Mouse (Mus musculus) embryonic facial prominence, embryonic 13.5 days (tissue): Measurements from ENCODE around the gene Wdr64. TPM values are rescaled to one million over a fixed set of nuclear protein-coding genes. Genes with fewer than 3 reads are reported as not detected.

ENCODE experiments used
- ATAC-seq: fragments of 200-750 bp; cut with Nextera tagmentation; 2 replicates; pipeline ENCODE4 v1.8.0; 2017; ENCODE audit warnings: low read depth; ENCODE audit not compliant: insufficient number of reproducible peaks, insufficient read depth, low FRiP score, low TSS enrichment
- H3K27ac ChIP-seq: fragments of 300-500 bp; sonication (generic); 2 replicates; pipeline ENCODE4 v1.5.1; 2015; ENCODE audit warnings: moderate library complexity, mild to moderate bottlenecking, inconsistent platforms
- H3K27me3 ChIP-seq: fragments of 300-500 bp; sonication (generic); 2 replicates; pipeline ENCODE4 v1.6.1; 2015; ENCODE audit warnings: mild to moderate bottlenecking, inconsistent platforms
- H3K36me3 ChIP-seq: fragments of 300-500 bp; sonication (generic); 2 replicates; pipeline ENCODE4 v1.6.1; 2015; ENCODE audit warnings: mild to moderate bottlenecking, inconsistent platforms
- H3K4me1 ChIP-seq: fragments of 300-500 bp; sonication (generic); 2 replicates; pipeline ENCODE4 v1.6.1; 2015; ENCODE audit warnings: inconsistent platforms
- H3K4me2 ChIP-seq: fragments of 300-500 bp; sonication (generic); 2 replicates; pipeline ENCODE4 v1.6.1; 2015; ENCODE audit warnings: moderate library complexity, mild to moderate bottlenecking, inconsistent platforms
- H3K4me3 ChIP-seq: fragments of 300-500 bp; sonication (generic); 2 replicates; pipeline ENCODE4 v1.5.1; 2015; ENCODE audit warnings: mild to moderate bottlenecking, inconsistent platforms
- H3K9ac ChIP-seq: fragments of 300-500 bp; sonication (generic); 2 replicates; pipeline ENCODE4 v1.6.1; 2015; ENCODE audit warnings: mild to moderate bottlenecking, inconsistent platforms
- H3K9me3 ChIP-seq: fragments of 300-500 bp; sonication (generic); 2 replicates; pipeline ENCODE4 v1.6.1; 2016; ENCODE audit warnings: inconsistent platforms
- WGBS: fragments of 180-500 bp; shearing (Covaris S2); methylation state at CpG from one replicate; pipeline ENCODE4 v1.1.7; 2015; ENCODE audit warnings: mixed read lengths; 5-methylcytosine and 5-hydroxymethylcytosine counted together
- polyA plus RNA-seq: library from polyadenylated mRNA; unstranded; fragments of >200 nt; fragmentation: Nextera tagmentation; extraction: Ambion mirVana; gene quantifications from 2 replicates; pipeline ENCODE4 v1.2.1, GENCODE M21; 2015

Wdr64 gene
- polyA plus RNA-seq, 1 experiment from 2014 or later = not detected

GRCm38 (mm10) chr1:175725771-175726170, 27.4 kb downstream of the Wdr64 start:
- no peak for ATAC-seq
- WGBS = 50% methylated on average over 7 of the region's 7 CpGs
- Histone ChIP-seq H3K4me3 (no peak overlapping the region), H3K4me2 (no peak overlapping the region), H3K4me1 (no peaks in the 10 kb centered on the region), H3K27me3 (no peaks in the 10 kb centered on the region), H3K9me3 (no peaks in the 10 kb centered on the region), H3K9ac (no peak overlapping the region), H3K36me3 (no peaks in the 10 kb centered on the region), H3K27ac (no peak overlapping the region)

GRCm38 (mm10) chr1:175754576-175755364, 56.4 kb downstream of the Wdr64 start:
- H3K9me3 ChIP-seq = no peaks in the 10 kb centered on the region
- no peaks in the 10 kb centered on the region for H3K27me3 ChIP-seq
- H3K27ac ChIP-seq = no peak overlapping the region
- 72% methylated on average over 10 of the region's 10 CpGs for WGBS
- H3K4me1 ChIP-seq = no peaks in the 10 kb centered on the region
- no peaks in the 10 kb centered on the region for H3K36me3 ChIP-seq
- H3K4me2 ChIP-seq = no peak overlapping the region
- no peak for ATAC-seq
- H3K4me3 ChIP-seq = no peak overlapping the region
- no peak overlapping the region for H3K9ac ChIP-seq

- Histone ChIP-seq H3K4me3 (no peak overlapping the region), H3K36me3 (no peaks in the 10 kb centered on the region), H3K27me3 (no peaks in the 10 kb centered on the region), H3K4me2 (no peak overlapping the region), H3K27ac (no peak overlapping the region), H3K4me1 (no peaks in the 10 kb centered on the region), H3K9me3 (no peaks in the 10 kb centered on the region), H3K9ac (no peak overlapping the region)
- 74% methylated on average over 2 of the region's 2 CpGs for WGBS
- ATAC-seq = no peak
Measured at GRCm38 (mm10) chr1:175794668-175795067, 96.3 kb downstream of the Wdr64 start.

- Histone ChIP-seq H3K27ac (no peak overlapping the region), H3K27me3 (no peaks in the 10 kb centered on the region), H3K9me3 (no peaks in the 10 kb centered on the region), H3K4me3 (no peak overlapping the region), H3K4me2 (no peak overlapping the region), H3K36me3 (no peaks in the 10 kb centered on the region), H3K4me1 (no peaks in the 10 kb centered on the region), H3K9ac (no peak overlapping the region)
- ATAC-seq = no peak
- 63% methylated on average over 5 of the region's 5 CpGs for WGBS
Measured at GRCm38 (mm10) chr1:175808356-175808755, 110.0 kb downstream of the Wdr64 start.

GRCm38 (mm10) chr1:175811625-175812024, 113.2 kb downstream of the Wdr64 start:
- no peak overlapping the region for H3K4me3 ChIP-seq
- no peaks in the 10 kb centered on the region for H3K36me3 ChIP-seq
- ATAC-seq = no peak
- H3K9ac ChIP-seq = no peak overlapping the region
- H3K4me1 ChIP-seq = no peaks in the 10 kb centered on the region
- H3K27ac ChIP-seq = no peak overlapping the region
- no peaks in the 10 kb centered on the region for H3K27me3 ChIP-seq
- H3K9me3 ChIP-seq = no peaks in the 10 kb centered on the region
- H3K4me2 ChIP-seq = no peak overlapping the region
- 13% methylated on average over 1 of the region's 1 CpGs for WGBS

- Histone ChIP-seq H3K36me3 (no peaks in the 10 kb centered on the region), H3K9me3 (no peaks in the 10 kb centered on the region), H3K4me3 (no peak overlapping the region), H3K4me2 (no peak overlapping the region), H3K9ac (no peak overlapping the region), H3K27ac (no peak overlapping the region), H3K4me1 (no peaks in the 10 kb centered on the region), H3K27me3 (no peaks in the 10 kb centered on the region)
- no peak for ATAC-seq
- WGBS = 61% methylated on average over 9 of the region's 9 CpGs
Measured at GRCm38 (mm10) chr1:175823815-175824438, 125.5 kb downstream of the Wdr64 start.

- H3K4me3 ChIP-seq = no peak overlapping the region
- no peaks in the 10 kb centered on the region for H3K4me1 ChIP-seq
- no peak overlapping the region for H3K4me2 ChIP-seq
- ATAC-seq = no peak
- no peaks in the 10 kb centered on the region for H3K27me3 ChIP-seq
- no peaks in the 10 kb centered on the region for H3K9me3 ChIP-seq
- no peaks in the 10 kb centered on the region for H3K36me3 ChIP-seq
- WGBS = 82% methylated on average over 7 of the region's 7 CpGs
- H3K9ac ChIP-seq = no peak overlapping the region
- no peak overlapping the region for H3K27ac ChIP-seq
Measured at GRCm38 (mm10) chr1:175828539-175828938, 130.1 kb downstream of the Wdr64 start.

- ATAC-seq = no peak
- no peaks in the 10 kb centered on the region for H3K27me3 ChIP-seq
- H3K9ac ChIP-seq = no peak overlapping the region
- H3K4me2 ChIP-seq = no peak overlapping the region
- 85% methylated on average over 2 of the region's 2 CpGs for WGBS
- H3K4me3 ChIP-seq = no peak overlapping the region
- no peaks in the 10 kb centered on the region for H3K4me1 ChIP-seq
- no peaks in the 10 kb centered on the region for H3K9me3 ChIP-seq
- no peaks in the 10 kb centered on the region for H3K36me3 ChIP-seq
- no peak overlapping the region for H3K27ac ChIP-seq
Measured at GRCm38 (mm10) chr1:175829220-175829619, 130.8 kb downstream of the Wdr64 start.

GRCm38 (mm10) chr1:175855515-175855914, 157.1 kb downstream of the Wdr64 start:
- WGBS = 93% methylated on average over 1 of the region's 1 CpGs
- Histone ChIP-seq H3K36me3 (no peaks in the 10 kb centered on the region), H3K27me3 (no peaks in the 10 kb centered on the region), H3K4me1 (no peaks in the 10 kb centered on the region), H3K9me3 (no peaks in the 10 kb centered on the region), H3K4me3 (no peak overlapping the region), H3K27ac (no peak overlapping the region), H3K4me2 (no peak overlapping the region), H3K9ac (no peak overlapping the region)
- ATAC-seq = no peak

Other genes starting within 250 kb of the Wdr64 start
- 2.4 and 3.2 TPM in 2 replicates for gene Rgs7, start 206.1 kb upstream of the Wdr64 start, polyA plus RNA-seq
- gene Kmo, start 78.2 kb upstream of the Wdr64 start, polyA plus RNA-seq = 0.21 and 0.22 TPM in 2 replicates
- 100 and 111 TPM in 2 replicates for gene Fh1, start 73.0 kb upstream of the Wdr64 start, polyA plus RNA-seq
- gene Opn3, start 5.8 kb upstream of the Wdr64 start, polyA plus RNA-seq = 6.0 and 6.2 TPM in 2 replicates
- gene Chml, start 5.7 kb upstream of the Wdr64 start, polyA plus RNA-seq = 1.8 and 1.9 TPM in 2 replicates
- 73.1 and 73.3 TPM in 2 replicates for gene Exo1, start 182.0 kb downstream of the Wdr64 start, polyA plus RNA-seq
- gene Gm38100, start 221.7 kb downstream of the Wdr64 start, polyA plus RNA-seq = 0.11 TPM in 1 of 2 replicates, not detected in the other